Comparison of ENCODE assay signal across 9 mouse cellular contexts in genomic region chr6:66910493-66911435, GRCm38 (mm10). TPM values are rescaled to one million over a fixed set of nuclear protein-coding genes. Genes with fewer than 3 reads are reported as not detected.
DNase-seq lines count a peak whose midpoint lies in the region; ATAC-seq and TF ChIP-seq lines count a peak whose summit lies in the region.
"Had no signal": no experiment of that assay in that cellular context is flagged by ENCODE, and none has a peak within 500 bp of the region (broad histone marks: within the 10 kb centered on the region; RNA-seq: fewer than 3 reads in every experiment).

No protein-coding gene starts in this region.

- H3K9me3 ChIP-seq in hindbrain, embryonic 16.5 days (ENCODE audit: control insufficient read depth, low read length), result no peaks in the 10 kb centered on the region
- H3K9me3 ChIP-seq in hindbrain, embryonic 14.5 days (ENCODE audit: control insufficient read depth, low read length), result no peaks in the 10 kb centered on the region
- no peaks in the 10 kb centered on the region for H3K9me3 ChIP-seq in heart, embryonic 15.5 days (replicated peaks)
- H3K9me3 ChIP-seq in stomach, postnatal 0 days (ENCODE audit: control insufficient read depth, low read length), result no peaks in the 10 kb centered on the region
- no peaks in the 10 kb centered on the region for H3K9me3 ChIP-seq in forebrain, embryonic 15.5 days

- TF ChIP-seq EP300 in stomach, postnatal 0 days (optimal IDR thresholded peaks at IDR 0.05), result no peak

- no peaks in the 10 kb centered on the region for H3K27me3 ChIP-seq in hindbrain, embryonic 16.5 days (replicated peaks; ENCODE audit: control insufficient read depth, insufficient read depth, low read length)
- H3K27me3 ChIP-seq in hindbrain, embryonic 14.5 days (ENCODE audit: control insufficient read depth, insufficient read depth, low read length), result no peaks in the 10 kb centered on the region
- H3K27me3 ChIP-seq in heart, embryonic 15.5 days, result no peaks in the 10 kb centered on the region
- H3K27me3 ChIP-seq in liver, adult 2 months (ENCODE audit: control insufficient read depth, insufficient read depth, low read length), result no peaks in the 10 kb centered on the region
- H3K27me3 ChIP-seq in stomach, postnatal 0 days (ENCODE audit: control insufficient read depth, insufficient read depth, low read length), result no peaks in the 10 kb centered on the region
- H3K27me3 ChIP-seq in forebrain, embryonic 15.5 days, result no peaks in the 10 kb centered on the region

- 57% methylated on average over 11 of the region's 11 CpGs for WGBS in hindbrain, embryonic 16.5 days
- WGBS in hindbrain, embryonic 14.5 days, result 61% methylated on average over 11 of the region's 11 CpGs
- 32% methylated on average over 11 of the region's 11 CpGs for WGBS in heart, embryonic 15.5 days
- WGBS in liver, adult 2 months, result 18% methylated on average over 11 of the region's 11 CpGs
- 28% methylated on average over 11 of the region's 11 CpGs for WGBS in stomach, postnatal 0 days
- WGBS in forebrain, embryonic 15.5 days, result 68% methylated on average over 11 of the region's 11 CpGs

- TF ChIP-seq CTCF in liver, adult 2 months (IDR thresholded peaks at IDR 0.05; ENCODE audit: low read depth, low read length), result no peak
- peak; percentile 42 for TF ChIP-seq CTCF in stomach, postnatal 0 days (IDR thresholded peaks at IDR 0.05; ENCODE audit: low read depth)

- H3K27ac ChIP-seq in hindbrain, embryonic 16.5 days (ENCODE audit: low read depth, low read length), result no peak overlapping the region
- H3K27ac ChIP-seq in hindbrain, embryonic 14.5 days, result no peak overlapping the region
- H3K27ac ChIP-seq in heart, embryonic 15.5 days, result peak overlapping the region; percentile 17
- H3K27ac ChIP-seq in liver, adult 2 months (replicated peaks; ENCODE audit: insufficient read depth, low read depth, low read length), result peak overlapping the region; percentile 34
- H3K27ac ChIP-seq in stomach, postnatal 0 days (replicated peaks), result peak overlapping the region; percentile 91
- no peak overlapping the region for H3K27ac ChIP-seq in forebrain, embryonic 15.5 days (replicated peaks)
- H3K27ac ChIP-seq: left cerebral cortex, adult 2 months had no signal

- no peak for DNase-seq in hindbrain, embryonic 14.5 days (ENCODE audit: low spot score)
- peak; percentile 82 for DNase-seq in liver, adult 2 months (ENCODE audit: extremely low read depth, low read depth, low spot score)
- DNase-seq in stomach, postnatal 0 days (ENCODE audit: low spot score), result peak; percentile 80
- no peak for DNase-seq in embryo, embryonic 10 days (ENCODE audit: low spot score)
- DNase-seq in right cerebral cortex, postnatal 10 days (ENCODE audit: low spot score in 2 of 2), result no peak

- H3K4me2 ChIP-seq in hindbrain, embryonic 16.5 days (ENCODE audit: low read length), result no peak overlapping the region
- no peak overlapping the region for H3K4me2 ChIP-seq in hindbrain, embryonic 14.5 days (replicated peaks)
- H3K4me2 ChIP-seq in heart, embryonic 15.5 days, result no peak overlapping the region
- peak overlapping the region; percentile 25; the same call in 1 of the 2 replicates for H3K4me2 ChIP-seq in stomach, postnatal 0 days (replicated peaks; ENCODE audit: low read depth)
- H3K4me2 ChIP-seq in forebrain, embryonic 15.5 days (replicated peaks), result no peak overlapping the region

- H3K4me1 ChIP-seq in hindbrain, embryonic 16.5 days (ENCODE audit: control insufficient read depth, insufficient read depth, low read depth, low read length), result peaks cover 4% of the 10 kb centered on the region; the same call in 1 of the 2 replicates
- H3K4me1 ChIP-seq in hindbrain, embryonic 14.5 days (replicated peaks; ENCODE audit: control insufficient read depth, insufficient read depth, low read length), result no peaks in the 10 kb centered on the region
- peaks cover 17% of the 10 kb centered on the region for H3K4me1 ChIP-seq in heart, embryonic 15.5 days (replicated peaks)
- peaks cover 25% of the 10 kb centered on the region for H3K4me1 ChIP-seq in liver, adult 2 months (ENCODE audit: control insufficient read depth, insufficient read depth, low read length)
- peaks cover 3% of the 10 kb centered on the region for H3K4me1 ChIP-seq in stomach, postnatal 0 days (replicated peaks; ENCODE audit: control insufficient read depth, insufficient read depth)
- H3K4me1 ChIP-seq in forebrain, embryonic 15.5 days, result no peaks in the 10 kb centered on the region

- peaks cover 35% of the 10 kb centered on the region; the same call in 1 of the 2 replicates for H3K79me2 ChIP-seq in liver, adult 2 months (ENCODE audit: control insufficient read depth, insufficient read depth, low read length)

- H3K9ac ChIP-seq in hindbrain, embryonic 16.5 days (ENCODE audit: low read depth, low read length), result no peak overlapping the region
- no peak overlapping the region for H3K9ac ChIP-seq in hindbrain, embryonic 14.5 days
- no peak overlapping the region for H3K9ac ChIP-seq in heart, embryonic 15.5 days
- H3K9ac ChIP-seq in liver, adult 2 months (ENCODE audit: low read depth, low read length), result no peak overlapping the region
- H3K9ac ChIP-seq in stomach, postnatal 0 days (ENCODE audit: low read length), result peak overlapping the region; percentile 32; the same call in 1 of the 2 replicates
- no peak overlapping the region for H3K9ac ChIP-seq in forebrain, embryonic 15.5 days (replicated peaks)

- H3K36me3 ChIP-seq in hindbrain, embryonic 16.5 days (ENCODE audit: control insufficient read depth, insufficient read depth, low read length), result no peaks in the 10 kb centered on the region
- H3K36me3 ChIP-seq in hindbrain, embryonic 14.5 days (replicated peaks; ENCODE audit: control insufficient read depth, insufficient read depth), result no peaks in the 10 kb centered on the region
- H3K36me3 ChIP-seq in heart, embryonic 15.5 days, result no peaks in the 10 kb centered on the region
- H3K36me3 ChIP-seq in liver, adult 2 months (ENCODE audit: control insufficient read depth, insufficient read depth, low read length), result peaks cover 4% of the 10 kb centered on the region; the same call in 1 of the 2 replicates
- H3K36me3 ChIP-seq in stomach, postnatal 0 days (ENCODE audit: control insufficient read depth, insufficient read depth, low read length), result no peaks in the 10 kb centered on the region; the same call in 1 of the 2 replicates
- H3K36me3 ChIP-seq in forebrain, embryonic 15.5 days, result no peaks in the 10 kb centered on the region

- no peak overlapping the region for H3K4me3 ChIP-seq in hindbrain, embryonic 16.5 days (ENCODE audit: low read length)
- no peak overlapping the region for H3K4me3 ChIP-seq in hindbrain, embryonic 14.5 days (replicated peaks; ENCODE audit: low read length)
- no peak overlapping the region for H3K4me3 ChIP-seq in heart, embryonic 15.5 days
- no peak overlapping the region for H3K4me3 ChIP-seq in liver, adult 2 months (ENCODE audit: insufficient read depth, low read depth, low read length)
- peak overlapping the region; percentile 8; the same call in 1 of the 2 replicates for H3K4me3 ChIP-seq in stomach, postnatal 0 days (ENCODE audit: low read depth, low read length)
- H3K4me3 ChIP-seq in forebrain, embryonic 15.5 days, result no peak overlapping the region
- H3K4me3 ChIP-seq: left cerebral cortex, adult 2 months had no signal

- no peak for TF ChIP-seq POLR2A in liver, adult 2 months (IDR thresholded peaks at IDR 0.05; ENCODE audit: extremely low read depth, insufficient read depth, low read length)

- ATAC-seq in hindbrain, embryonic 16.5 days, result 0 out of 2 replicates have a peak, but pooled peaks have one; percentile 40
- ATAC-seq in hindbrain, embryonic 14.5 days (ENCODE audit: low FRiP score), result no peak
- peak; percentile 47; the same call in 1 of the 2 replicates for ATAC-seq in heart, embryonic 15.5 days (replicated peaks; ENCODE audit: insufficient number of reproducible peaks, insufficient read depth, low FRiP score, low read depth)
- peak; percentile 95 for ATAC-seq in stomach, postnatal 0 days (ENCODE audit: low FRiP score, low TSS enrichment)
- no peak for ATAC-seq in forebrain, embryonic 15.5 days (replicated peaks)

RNA-seq across cellular contexts. Expression of gene Gng12, which starts 14.6 kb away (rescaled TPM):
- polyA plus RNA-seq in hindbrain, embryonic 16.5 days (2015; fragmentation: Nextera tagmentation; extraction: Ambion mirVana), result 70.0 and 76.9 TPM in 2 replicates
- 71.2 and 83.5 TPM in 2 replicates for polyA plus RNA-seq in hindbrain, embryonic 14.5 days (2014; fragmentation: Nextera tagmentation; extraction: Ambion mirVana)
- polyA plus RNA-seq in heart, embryonic 15.5 days (2015; fragmentation: Nextera tagmentation; extraction: Ambion mirVana), result 54.2 and 57.8 TPM in 2 replicates
- total RNA-seq in liver, adult 2 months (2014; rRNA removed), result 24.4 and 28.7 TPM in 2 replicates
- polyA plus RNA-seq in liver, adult 2 months (2012; rRNA removed), result 14.1 and 18.7 TPM in 2 replicates
- 164 and 166 TPM in 2 replicates for polyA plus RNA-seq in stomach, postnatal 0 days (2015; fragmentation: Nextera tagmentation; extraction: Ambion mirVana)
- polyA plus RNA-seq in forebrain, embryonic 15.5 days (2015; fragmentation: Nextera tagmentation; extraction: Ambion mirVana), result 22.2 and 28.1 TPM in 2 replicates

Comparison
In these comparisons a context has a peak if more than half of its experiments do, and no peak if none do; other contexts are left out.
1. ATAC-seq: peak in hindbrain, embryonic 16.5 days (single experiment), heart, embryonic 15.5 days (single experiment) and stomach, postnatal 0 days (single experiment); none in hindbrain, embryonic 14.5 days (single experiment) and forebrain, embryonic 15.5 days (single experiment).
2. H3K27ac ChIP-seq: peak in heart, embryonic 15.5 days (single experiment), liver, adult 2 months (single experiment) and stomach, postnatal 0 days (single experiment); none in hindbrain, embryonic 16.5 days (single experiment), hindbrain, embryonic 14.5 days (single experiment) and forebrain, embryonic 15.5 days (single experiment).
3. DNase-seq: peak in liver, adult 2 months (single experiment) and stomach, postnatal 0 days (single experiment); none in hindbrain, embryonic 14.5 days (single experiment), embryo, embryonic 10 days (single experiment) and right cerebral cortex, postnatal 10 days (0 of 2).